Mouse (Mus musculus) left cerebral cortex, postnatal 36 days (tissue): Measurements from ENCODE around the gene Nprl2. TPM values are rescaled to one million over a fixed set of nuclear protein-coding genes. Genes with fewer than 3 reads are reported as not detected.
"Not testable (repeated sequence)": the region's sequence is repeated elsewhere in the genome, so short reads cannot be mapped to it uniquely, and the experiment has no call there.

Experiments
- DNase-seq, 2 experiments: peaks; one replicate each; pipeline ENCODE4 v3.0.0; 2021 to 2022; ENCODE audit warnings: low spot score in 2 of 2, mixed read lengths in 1 of 2
- intact Hi-C: fragments of 180-260 bp; cut with DNase I; formaldehyde crosslinking; loops from one replicate; pipeline ENCODE4 v1.15.1; 2025
- total RNA-seq, 2 experiments: library from RNA; stranded (reverse); gene quantifications; 2 replicates each; pipeline ENCODE4 v1.2.3; 2021

Nprl2 gene
- total RNA-seq, 2 experiments from 2014 or later, result 38.9 to 46.2 TPM

DNA sequence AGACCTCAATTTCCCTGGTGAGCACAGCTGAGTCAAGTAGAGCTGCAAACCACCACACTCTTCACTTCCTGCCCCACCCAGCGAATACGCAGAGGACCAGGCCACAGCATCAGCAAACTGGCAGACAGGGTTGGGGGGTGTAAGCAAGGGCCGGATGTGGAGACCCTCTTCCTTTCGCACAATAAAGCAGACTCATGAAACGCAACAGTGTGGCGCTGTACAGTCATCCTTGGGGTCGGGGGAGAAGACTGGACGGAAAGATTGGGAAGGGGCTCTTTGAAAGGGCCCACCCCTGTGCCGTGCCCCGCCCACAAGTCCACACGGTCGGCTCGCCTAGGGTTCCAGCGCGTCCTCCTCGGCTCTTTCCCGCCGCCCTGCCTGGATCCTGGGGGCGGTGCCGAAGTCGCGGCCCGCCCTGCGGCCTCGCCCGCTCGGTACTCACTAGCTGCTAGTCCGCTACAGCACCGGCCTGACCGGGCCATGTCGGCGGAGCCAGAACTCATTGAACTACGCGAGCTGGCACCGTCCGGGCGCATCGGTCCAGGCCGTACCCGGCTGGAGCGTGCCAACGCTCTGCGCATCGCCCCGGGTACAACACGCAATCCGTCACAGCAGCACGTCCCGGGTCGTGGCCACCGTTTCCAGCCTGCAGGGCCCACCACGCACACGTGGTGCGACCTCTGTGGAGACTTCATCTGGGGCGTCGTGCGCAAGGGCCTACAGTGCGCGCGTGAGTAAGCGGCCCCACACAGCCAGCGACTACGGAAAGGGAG, 9.3 kb downstream of the Nprl2 start, which contains the start of gene Rassf1:
Gene Rassf1, plus strand, starts transcription at position 439 of the 773 bp plus-strand sequence.
- DNase-seq, result no peak
- intact Hi-C loops, result no loop called here

DNA sequence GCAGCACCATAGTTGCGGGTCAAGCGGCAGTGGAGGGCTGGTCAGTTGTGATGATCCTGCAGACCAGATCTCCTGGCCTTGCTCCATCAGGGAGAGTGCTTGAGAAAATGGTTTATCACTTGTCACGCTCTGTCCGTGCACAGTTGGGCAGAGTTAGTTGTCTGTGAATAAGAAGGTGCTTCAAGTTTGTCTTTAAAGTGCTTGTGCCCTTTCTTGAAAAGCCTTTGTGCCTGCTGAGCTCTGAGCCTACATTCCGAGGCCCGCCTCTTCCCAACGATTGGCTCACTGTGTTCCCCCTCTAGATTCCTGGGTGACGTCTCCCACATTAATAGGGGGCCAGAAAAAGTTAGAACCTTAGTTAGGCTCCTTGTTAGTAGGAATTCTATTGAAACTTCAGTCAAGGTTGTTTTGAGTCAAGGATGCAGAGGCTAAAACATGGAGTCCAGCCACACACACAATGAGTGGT, 9.9 kb downstream of the Nprl2 start:
- intact Hi-C loops, result no loop called here
- DNase-seq, result no peak

- intact Hi-C loops, result no loop called here
- no peak for DNase-seq
Measured at GRCm38 (mm10) chr9:107552690-107553393, 10.8 kb downstream of the Nprl2 start.

DNA sequence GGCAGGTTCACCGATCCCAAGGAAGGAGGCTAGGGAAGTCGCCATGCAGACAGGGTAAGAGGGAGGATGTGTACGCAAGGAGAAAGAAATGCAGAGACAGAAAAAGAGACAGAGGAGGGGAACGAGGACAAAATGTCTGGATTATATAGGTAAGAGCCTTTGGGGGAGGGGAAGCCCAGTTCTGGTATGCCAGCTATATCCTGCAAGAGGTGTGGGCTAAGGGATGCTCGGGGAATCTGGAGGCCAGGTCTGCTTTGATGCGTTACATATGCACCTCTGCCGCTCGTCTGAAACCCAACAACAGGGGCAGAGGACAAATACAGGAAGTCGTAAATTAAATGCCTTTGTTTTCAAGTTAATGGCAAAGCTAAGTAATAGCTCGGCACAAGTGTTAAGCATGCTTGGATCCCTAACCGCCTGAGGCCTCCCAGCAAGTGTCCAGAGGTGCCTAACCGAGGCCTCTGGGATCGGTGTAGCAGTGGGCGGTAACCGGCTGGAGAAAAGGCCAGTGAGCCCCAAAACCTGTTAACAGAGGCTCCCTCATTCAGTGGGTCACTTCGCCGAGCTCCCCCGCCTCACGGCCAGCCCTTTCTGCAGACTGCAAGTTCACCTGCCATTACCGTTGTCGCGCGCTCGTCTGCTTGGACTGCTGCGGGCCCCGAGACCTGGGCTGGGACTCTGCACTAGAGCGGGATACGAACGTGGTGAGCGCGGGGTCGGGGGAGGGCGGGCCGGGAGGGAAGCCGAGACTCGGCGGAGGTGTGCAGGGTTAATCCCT, 11.7 kb downstream of the Nprl2 start:
- peak in 1 of 2 experiments; percentile 54 for DNase-seq
- intact Hi-C loops, result no loop called here

GRCm38 (mm10) chr9:107554319-107554825, 12.3 kb downstream of the Nprl2 start:
- intact Hi-C loops, result no loop called here
- DNase-seq, result peak; percentile 94 to 95

DNA sequence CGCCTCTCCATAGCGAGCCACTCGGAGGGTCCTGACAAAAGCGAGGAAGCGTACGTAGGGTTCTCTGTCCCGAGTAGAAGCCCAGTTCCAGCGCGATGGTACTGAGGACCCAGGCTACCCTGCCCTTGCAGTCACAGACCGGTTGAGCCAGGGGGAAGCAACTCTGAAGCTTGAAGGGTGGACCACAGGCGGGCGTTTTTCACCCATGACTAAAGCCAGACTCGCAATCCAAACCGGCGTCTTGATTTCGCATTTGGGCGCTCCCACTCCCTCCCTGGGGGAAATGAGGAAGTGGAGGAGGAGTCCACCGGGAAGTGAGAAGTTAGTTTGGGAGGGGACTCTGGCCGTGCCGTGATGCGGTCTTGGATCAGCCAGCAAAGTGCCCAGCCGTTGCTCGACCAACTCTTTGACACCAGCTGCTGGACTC, 13.0 kb downstream of the Nprl2 start:
- no peak for DNase-seq
- intact Hi-C loops, result no loop called here

DNA sequence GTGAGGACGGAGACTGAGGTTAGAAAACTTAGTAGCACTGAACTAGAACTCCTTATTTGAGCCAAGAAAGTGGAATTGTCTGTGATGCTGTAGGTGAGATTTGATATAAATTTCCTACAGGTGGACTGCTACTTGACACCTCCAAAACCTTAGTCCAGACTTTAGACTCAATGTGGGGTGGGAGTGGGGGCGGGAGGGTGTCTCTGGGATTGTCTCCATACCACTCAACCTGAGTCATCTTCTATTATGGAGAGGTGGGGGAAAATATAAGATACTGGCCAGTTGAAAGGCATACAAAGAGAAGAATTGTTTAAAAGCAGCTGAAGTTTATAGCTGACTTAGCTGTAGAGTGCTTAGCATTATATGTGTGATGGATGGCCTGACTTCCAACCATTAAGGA, 13.7 kb downstream of the Nprl2 start:
- intact Hi-C loops, result no loop called here
- no peak for DNase-seq

DNA sequence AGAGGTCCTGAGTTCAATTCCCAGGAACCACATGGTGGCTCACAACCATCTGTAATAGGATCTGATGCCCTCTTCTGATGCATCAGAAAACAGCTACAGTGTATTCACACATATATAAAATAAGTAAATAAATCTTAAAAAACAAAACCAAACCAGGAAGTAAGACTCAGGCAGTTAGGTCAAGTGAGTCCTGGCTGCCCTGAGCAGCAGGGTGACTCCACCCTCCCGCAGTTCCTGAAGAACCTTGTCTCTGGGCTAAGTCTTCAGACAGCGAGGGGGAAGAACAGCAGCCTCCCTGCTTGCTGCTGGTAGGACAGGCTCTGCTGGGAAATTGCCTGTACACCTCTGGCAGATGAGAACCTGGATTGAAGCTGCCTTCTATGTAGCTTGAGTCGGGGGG, 14.3 kb downstream of the Nprl2 start:
- intact Hi-C loops, result no loop called here

DNA sequence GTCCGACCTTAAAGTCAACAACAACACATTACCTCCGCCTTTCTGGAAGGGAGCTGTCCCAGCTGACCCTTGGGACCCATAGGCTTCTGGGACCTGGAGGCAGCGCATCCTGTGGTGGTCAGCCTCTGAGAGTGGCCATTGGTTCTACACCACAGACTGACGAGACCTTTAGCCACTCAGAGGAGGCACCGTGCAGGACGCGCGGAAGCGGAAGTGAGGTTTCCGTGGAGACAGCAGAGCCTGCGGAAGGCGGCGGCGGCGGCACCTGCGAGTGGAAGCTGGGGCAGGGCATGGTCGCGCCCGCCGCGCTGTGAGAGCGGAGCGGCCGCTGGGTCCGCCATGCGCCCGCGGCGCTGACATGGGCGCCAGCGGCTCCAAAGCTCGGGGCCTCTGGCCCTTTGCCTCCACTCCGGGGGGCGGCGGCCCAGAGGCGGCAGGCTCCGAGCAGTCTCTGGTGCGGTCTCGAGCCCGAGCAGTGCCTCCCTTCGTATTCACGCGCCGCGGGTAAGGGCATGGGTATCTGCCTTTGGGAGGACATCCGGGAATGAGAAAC, 21.1 kb downstream of the Nprl2 start, which contains the start of gene Tusc2:
Gene Tusc2, plus strand, starts transcription at position 227 of the 553 bp plus-strand sequence.
- intact Hi-C loops, result no loop called here
- peak; percentile 95 to 96 for DNase-seq

More for the DNA sequence above, 14.3 kb downstream of the Nprl2 start:
- DNase-seq, result no peak

DNA sequence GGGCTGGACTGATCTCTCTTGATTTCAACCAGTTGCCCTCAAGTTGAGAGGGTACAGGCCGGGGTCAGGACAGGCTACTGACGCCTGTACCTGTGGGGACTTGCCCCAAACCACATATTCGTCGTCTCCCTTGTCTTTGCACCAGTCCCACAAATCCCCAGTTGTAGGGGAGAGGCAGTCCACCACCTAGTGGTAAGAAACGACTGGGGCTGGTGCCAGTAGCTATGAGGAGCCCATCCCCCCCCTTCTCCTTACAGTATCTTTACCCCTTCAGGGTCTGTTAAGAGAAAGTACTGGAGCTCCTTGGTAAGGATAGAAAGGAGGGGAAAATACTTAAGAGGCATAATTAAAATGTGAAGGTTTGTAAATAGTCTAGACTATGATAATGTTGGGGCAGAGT, 23.5 kb downstream of the Nprl2 start:
- DNase-seq, intact Hi-C loops: not testable (repeated sequence)

DNA sequence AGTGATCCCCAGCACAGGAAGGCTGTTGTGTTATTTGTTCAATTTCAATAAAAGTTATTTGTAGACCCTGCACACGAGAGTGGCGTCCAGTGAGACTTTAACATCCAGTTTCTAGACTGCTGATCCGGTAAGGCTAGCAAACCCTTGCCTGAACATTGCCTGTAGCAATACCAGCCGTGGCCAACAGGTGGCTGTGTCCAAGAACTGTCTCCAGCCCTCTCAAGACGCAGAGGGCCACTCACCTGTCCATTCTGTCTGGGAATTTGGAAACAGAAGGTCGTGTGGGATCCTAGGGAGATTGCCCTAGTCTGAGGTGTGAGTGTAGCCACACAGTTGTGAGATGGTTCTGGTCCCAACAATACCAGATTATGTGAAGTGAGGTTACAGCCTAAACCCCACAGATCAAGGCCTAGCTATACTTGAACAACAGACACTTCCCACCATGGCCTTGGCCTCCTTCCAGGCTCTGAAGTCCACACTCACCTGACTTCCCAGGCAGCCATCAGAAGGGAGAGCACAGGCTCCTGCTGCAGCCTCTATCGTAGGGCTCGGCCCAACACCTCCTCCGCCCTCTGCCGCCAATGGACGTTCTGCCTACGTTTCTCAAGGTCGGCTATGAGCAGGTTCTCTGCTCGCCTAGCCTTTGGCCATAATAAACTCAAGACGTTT, 24.1 kb downstream of the Nprl2 start:
- intact Hi-C loops, result no loop called here

GRCm38 (mm10) chr9:107566855-107567254, 24.8 kb downstream of the Nprl2 start:
- intact Hi-C loops, result no loop called here

More for the DNA sequence above, 24.1 kb downstream of the Nprl2 start:
- DNase-seq, result peak; percentile 62 to 73

DNA sequence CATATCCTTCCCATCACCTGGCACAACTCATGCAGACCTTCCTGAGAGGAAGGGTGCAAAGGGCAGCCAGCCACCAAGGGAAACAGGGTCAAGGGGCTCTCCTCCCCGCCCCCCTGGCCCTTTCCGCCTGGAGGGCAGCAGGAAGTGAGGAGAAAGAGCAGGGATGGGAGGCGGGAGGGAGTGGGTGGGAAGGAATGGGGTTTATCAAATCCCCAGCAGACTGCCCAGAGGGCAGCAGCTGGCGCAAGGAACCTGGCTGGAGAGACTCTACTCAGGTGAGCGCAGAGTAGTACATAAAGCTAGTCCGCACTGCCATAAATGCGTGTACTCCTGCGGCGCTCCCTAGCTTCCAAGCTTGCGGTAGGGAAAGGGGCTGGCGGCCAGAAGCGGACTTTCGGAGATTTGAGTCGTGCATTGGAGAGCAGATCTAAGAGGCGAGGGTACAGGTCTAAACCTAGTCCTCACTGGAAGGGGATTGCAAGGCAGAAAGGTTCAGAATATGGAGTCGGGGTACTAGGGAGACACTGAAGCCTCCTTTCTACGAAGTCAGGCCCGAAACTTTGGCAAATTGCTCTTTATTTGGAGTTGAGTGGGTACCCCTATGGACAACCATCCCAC, 25.8 kb downstream of the Nprl2 start, which contains the start of gene Hyal2:
Gene Hyal2, plus strand, starts transcription at position 244 of the 618 bp plus-strand sequence.
- DNase-seq, result no peak
- intact Hi-C loops, result no loop called here

More at GRCm38 (mm10) chr9:107566855-107567254, 24.8 kb downstream of the Nprl2 start:
- DNase-seq, result no peak

- peak; percentile 78 to 84 for DNase-seq
- intact Hi-C loops, result no loop called here
Measured at GRCm38 (mm10) chr9:107568331-107569261, 26.6 kb downstream of the Nprl2 start.

DNA sequence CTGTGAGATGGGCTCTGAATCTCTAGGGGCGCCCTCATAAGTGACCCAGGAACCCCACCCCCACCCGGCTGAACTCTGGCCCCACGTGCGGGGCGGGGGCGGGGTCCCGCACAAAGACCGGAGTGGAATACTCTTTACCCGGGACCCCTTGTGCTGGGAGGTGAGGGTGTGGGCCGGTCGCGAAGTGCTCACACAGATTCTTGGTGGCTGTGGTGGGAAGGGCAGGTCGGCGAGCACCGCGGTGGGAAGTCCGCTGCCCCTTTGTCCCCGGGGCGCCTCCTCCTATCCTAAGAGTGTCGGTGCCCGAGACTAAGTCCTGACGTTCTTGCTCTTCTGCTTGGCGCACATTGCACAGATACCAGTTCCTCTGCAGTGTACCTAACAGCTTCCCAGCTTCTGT, 27.2 kb downstream of the Nprl2 start:
- intact Hi-C loops, result no loop called here
- no peak for DNase-seq

DNA sequence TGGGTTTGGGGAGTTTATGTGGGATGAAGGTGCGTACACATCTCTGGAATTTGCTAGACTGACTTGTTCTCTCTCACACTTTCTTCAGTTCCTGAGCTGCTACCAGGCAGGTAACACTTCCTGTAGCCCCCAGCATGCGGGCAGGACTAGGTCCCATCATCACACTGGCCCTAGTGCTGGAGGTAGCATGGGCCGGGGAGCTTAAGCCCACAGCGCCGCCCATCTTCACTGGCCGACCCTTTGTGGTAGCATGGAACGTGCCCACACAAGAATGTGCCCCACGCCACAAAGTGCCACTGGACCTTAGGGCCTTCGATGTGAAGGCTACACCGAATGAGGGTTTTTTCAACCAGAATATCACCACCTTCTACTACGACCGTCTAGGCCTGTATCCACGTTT, 28.0 kb downstream of the Nprl2 start:
- intact Hi-C loops, result no loop called here
- no peak for DNase-seq

DNA sequence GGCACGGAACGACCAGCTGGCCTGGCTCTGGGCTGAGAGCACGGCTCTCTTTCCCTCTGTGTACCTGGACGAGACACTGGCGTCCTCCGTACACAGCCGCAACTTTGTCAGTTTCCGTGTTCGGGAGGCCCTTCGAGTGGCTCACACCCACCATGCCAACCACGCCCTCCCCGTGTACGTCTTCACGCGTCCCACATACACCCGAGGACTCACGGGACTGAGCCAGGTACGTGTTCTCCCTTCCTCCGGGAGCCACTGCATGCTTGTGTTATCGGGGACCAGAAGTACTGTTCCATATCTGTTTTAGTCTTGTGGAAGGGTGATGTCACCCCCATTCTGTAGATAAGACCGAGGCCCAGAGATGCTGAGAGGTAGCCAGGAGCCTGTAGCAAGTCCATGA, 28.8 kb downstream of the Nprl2 start:
- intact Hi-C loops, result no loop called here
- DNase-seq, result no peak
